Mouse (Mus musculus): ENCODE measurements around the gene Luc7l3. TPM values are rescaled to one million over a fixed set of nuclear protein-coding genes. Genes with fewer than 3 reads are reported as not detected.

Luc7l3 gene
- polyA plus RNA-seq, 1 experiment from 2014 or later = 126 TPM

DNA sequence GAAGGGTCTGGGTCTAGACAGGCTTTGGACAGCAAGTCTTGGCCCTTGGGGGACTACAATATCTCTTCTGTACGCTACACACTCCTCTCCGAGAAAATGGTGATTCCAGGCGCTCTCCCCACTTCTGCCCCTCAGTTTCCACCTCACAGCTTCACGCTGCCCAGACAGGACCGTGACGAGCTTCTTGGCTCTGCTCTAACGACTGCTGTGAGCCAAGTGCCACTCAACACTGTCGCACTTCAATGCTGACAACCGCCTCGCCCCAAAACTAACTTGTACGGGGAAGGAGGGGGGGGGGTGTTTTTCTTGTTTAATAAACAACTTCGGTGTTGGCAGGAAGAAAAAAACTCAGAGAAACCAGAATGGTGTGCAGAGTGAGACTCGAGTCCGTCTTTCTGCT, 63.8 kb downstream of the Luc7l3 start:
- 81% methylated on average over 14 of the region's 14 CpGs for WGBS
- no peak overlapping the region for H3K27ac ChIP-seq (ENCODE audit: low read depth, low read length)
- no peaks in the 10 kb centered on the region for H3K4me1 ChIP-seq (ENCODE audit: control insufficient read depth, insufficient read depth, low read length)
- H3K36me3 ChIP-seq (ENCODE audit: control insufficient read depth, insufficient read depth, low read length) = no peaks in the 10 kb centered on the region
- H3K4me2 ChIP-seq (ENCODE audit: low read depth, low read length) = no peak overlapping the region
- H3K27me3 ChIP-seq (ENCODE audit: control insufficient read depth, insufficient read depth, low read length) = no peaks in the 10 kb centered on the region
- no peaks in the 10 kb centered on the region for H3K9me3 ChIP-seq (ENCODE audit: control insufficient read depth, low read length)
- no peak overlapping the region for H3K4me3 ChIP-seq (ENCODE audit: low read depth, low read length)
- no peak overlapping the region for H3K9ac ChIP-seq (replicated peaks; ENCODE audit: low read depth, low read length)
- no peak for ATAC-seq (ENCODE audit: low read depth)

DNA sequence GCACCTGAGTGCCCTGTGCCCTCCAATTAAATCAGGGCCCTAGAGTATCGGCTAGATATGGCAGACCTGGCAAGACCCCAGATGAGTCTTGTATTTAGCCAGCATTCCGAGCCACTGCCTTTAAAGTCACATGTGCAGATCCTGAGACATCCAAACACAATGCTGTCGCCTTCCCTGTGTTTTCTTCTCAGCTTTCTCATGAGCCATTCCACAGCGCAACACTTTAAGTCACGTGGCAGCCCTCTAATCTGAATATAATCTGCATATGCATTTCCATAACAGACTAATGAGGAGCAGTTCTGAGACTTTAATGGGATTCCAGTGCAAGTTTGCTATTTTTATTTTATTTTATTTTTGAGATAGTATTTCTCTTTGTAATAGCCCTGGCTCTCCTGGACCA, 66.1 kb downstream of the Luc7l3 start:
- Histone ChIP-seq H3K36me3 (ENCODE audit: control insufficient read depth, insufficient read depth, low read length) (no peaks in the 10 kb centered on the region), H3K27ac (ENCODE audit: low read depth, low read length) (no peak overlapping the region), H3K9me3 (ENCODE audit: control insufficient read depth, low read length) (no peaks in the 10 kb centered on the region), H3K27me3 (ENCODE audit: control insufficient read depth, insufficient read depth, low read length) (no peaks in the 10 kb centered on the region), H3K4me1 (ENCODE audit: control insufficient read depth, insufficient read depth, low read length) (no peaks in the 10 kb centered on the region), H3K4me2 (ENCODE audit: low read depth, low read length) (no peak overlapping the region), H3K9ac (replicated peaks; ENCODE audit: low read depth, low read length) (no peak overlapping the region), H3K4me3 (ENCODE audit: low read depth, low read length) (no peak overlapping the region)
- no peak for ATAC-seq (ENCODE audit: low read depth)
- 67% methylated on average over 5 of the region's 5 CpGs for WGBS

DNA sequence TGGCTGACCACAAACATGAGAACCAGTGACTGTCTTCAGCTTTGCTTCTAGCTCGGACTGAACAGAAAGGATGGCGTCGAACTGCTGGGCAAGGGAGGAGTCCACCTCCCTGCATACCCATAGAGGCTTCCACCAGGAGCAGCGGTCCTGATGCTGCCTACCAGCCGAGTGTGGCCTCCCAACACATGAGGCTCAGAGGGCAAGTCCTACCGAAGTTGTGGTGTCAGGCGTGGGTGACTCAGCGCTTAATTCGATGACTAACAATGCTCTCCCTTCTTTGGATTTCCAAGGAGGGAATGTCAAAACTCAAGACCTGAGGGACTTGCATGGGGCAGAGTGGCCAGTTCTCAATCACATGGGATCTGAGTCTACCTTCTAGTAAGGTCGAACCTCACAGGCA, 68.1 kb downstream of the Luc7l3 start:
- Histone ChIP-seq H3K4me2 (ENCODE audit: low read depth, low read length) (no peak overlapping the region), H3K9me3 (ENCODE audit: control insufficient read depth, low read length) (no peaks in the 10 kb centered on the region), H3K36me3 (ENCODE audit: control insufficient read depth, insufficient read depth, low read length) (no peaks in the 10 kb centered on the region), H3K9ac (replicated peaks; ENCODE audit: low read depth, low read length) (no peak overlapping the region), H3K27ac (ENCODE audit: low read depth, low read length) (no peak overlapping the region), H3K4me3 (ENCODE audit: low read depth, low read length) (no peak overlapping the region), H3K4me1 (ENCODE audit: control insufficient read depth, insufficient read depth, low read length) (no peaks in the 10 kb centered on the region), H3K27me3 (ENCODE audit: control insufficient read depth, insufficient read depth, low read length) (no peaks in the 10 kb centered on the region)
- 90% methylated on average over 10 of the region's 10 CpGs for WGBS
- no peak for ATAC-seq (ENCODE audit: low read depth)

DNA sequence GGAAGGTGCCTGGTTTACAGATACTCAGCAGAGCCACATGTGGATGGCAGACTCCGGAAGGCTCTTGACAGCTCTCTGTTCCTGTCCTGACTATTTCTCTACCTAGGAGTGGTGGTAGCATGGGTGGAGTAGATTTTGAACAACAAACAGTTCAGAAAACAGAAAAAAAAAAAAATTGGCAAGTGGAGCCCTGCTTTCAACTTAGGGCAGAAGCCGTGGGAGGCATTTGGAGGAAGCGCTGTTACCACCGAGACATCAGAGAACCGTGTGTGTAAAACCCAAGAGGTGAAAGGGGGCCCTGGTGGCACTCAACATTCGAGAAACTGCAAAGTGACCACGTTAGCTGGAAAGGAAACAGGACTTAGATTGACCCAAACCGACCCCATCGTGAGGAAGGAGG, 68.6 kb downstream of the Luc7l3 start:
- H3K4me3 ChIP-seq (ENCODE audit: low read depth, low read length) = no peak overlapping the region
- no peaks in the 10 kb centered on the region for H3K9me3 ChIP-seq (ENCODE audit: control insufficient read depth, low read length)
- no peak overlapping the region for H3K9ac ChIP-seq (replicated peaks; ENCODE audit: low read depth, low read length)
- no peaks in the 10 kb centered on the region for H3K4me1 ChIP-seq (ENCODE audit: control insufficient read depth, insufficient read depth, low read length)
- WGBS = 84% methylated on average over 9 of the region's 9 CpGs
- no peak overlapping the region for H3K27ac ChIP-seq (ENCODE audit: low read depth, low read length)
- no peak for ATAC-seq (ENCODE audit: low read depth)
- H3K4me2 ChIP-seq (ENCODE audit: low read depth, low read length) = no peak overlapping the region
- H3K27me3 ChIP-seq (ENCODE audit: control insufficient read depth, insufficient read depth, low read length) = no peaks in the 10 kb centered on the region
- no peaks in the 10 kb centered on the region for H3K36me3 ChIP-seq (ENCODE audit: control insufficient read depth, insufficient read depth, low read length)

DNA sequence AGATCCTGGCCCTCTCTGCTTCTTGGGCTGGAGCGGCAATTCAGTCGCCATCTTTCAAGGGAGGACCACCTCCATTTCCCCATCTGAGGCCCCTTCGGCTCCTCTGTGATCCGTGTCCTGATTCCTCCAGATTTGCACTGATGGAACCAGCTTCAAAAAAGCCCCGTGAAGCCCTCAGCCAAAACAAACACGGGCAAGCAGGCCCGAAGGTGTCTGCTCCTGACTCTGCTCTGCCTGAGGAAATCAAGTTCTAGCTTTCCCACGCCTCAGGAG, 75.1 kb downstream of the Luc7l3 start:
- no peak for ATAC-seq (ENCODE audit: low read depth)
- 67% methylated on average over 8 of the region's 8 CpGs for WGBS
- Histone ChIP-seq H3K9me3 (ENCODE audit: control insufficient read depth, low read length) (no peaks in the 10 kb centered on the region), H3K4me1 (ENCODE audit: control insufficient read depth, insufficient read depth, low read length) (peaks cover 16% of the 10 kb centered on the region), H3K27me3 (ENCODE audit: control insufficient read depth, insufficient read depth, low read length) (no peaks in the 10 kb centered on the region), H3K4me3 (ENCODE audit: low read depth, low read length) (no peak overlapping the region), H3K36me3 (ENCODE audit: control insufficient read depth, insufficient read depth, low read length) (no peaks in the 10 kb centered on the region), H3K9ac (replicated peaks; ENCODE audit: low read depth, low read length) (no peak overlapping the region), H3K4me2 (ENCODE audit: low read depth, low read length) (no peak overlapping the region), H3K27ac (ENCODE audit: low read depth, low read length) (no peak overlapping the region)

DNA sequence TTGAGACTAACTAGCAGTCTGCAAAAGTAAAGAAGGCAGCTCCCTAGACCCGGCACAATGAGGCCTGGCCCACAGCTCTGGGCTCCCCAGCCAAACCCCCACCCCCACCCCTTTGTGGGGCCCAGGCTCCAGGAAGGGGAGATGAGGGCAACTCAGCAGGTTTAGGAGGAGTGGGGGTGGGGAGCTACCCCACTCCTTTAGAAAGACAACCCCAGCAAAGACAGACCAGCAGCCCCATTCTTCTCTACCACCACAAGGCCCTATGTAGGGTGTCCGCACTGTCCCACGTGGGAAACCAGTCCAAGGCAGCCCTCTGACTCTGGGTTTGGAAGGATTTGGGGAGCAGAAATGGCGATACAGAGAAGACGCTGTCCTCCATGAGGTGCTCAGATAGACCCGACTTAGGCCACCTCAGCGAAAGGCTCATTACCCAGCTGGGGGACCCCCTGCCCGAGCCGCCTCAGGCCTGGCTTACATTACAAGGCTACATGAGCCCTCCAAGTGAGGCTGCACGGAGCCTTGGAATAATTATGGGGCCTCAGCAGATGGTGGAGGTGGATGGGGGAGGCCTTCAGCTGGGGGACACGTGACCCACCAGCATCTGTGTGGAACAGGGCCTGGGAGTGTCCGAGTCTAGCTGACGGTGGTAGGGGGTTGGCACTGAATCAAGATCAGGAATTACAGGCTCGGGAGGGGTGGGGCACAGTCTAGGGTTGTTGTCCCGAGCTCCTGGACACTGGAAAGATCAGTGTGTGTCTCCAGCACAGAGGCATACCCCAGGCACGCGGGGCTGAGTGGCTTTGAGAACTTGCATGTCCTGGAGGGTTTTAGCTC, 75.6 kb downstream of the Luc7l3 start, which contains the start of gene Wfikkn2:
Gene Wfikkn2, minus strand, starts transcription at position 51 of the 834 bp plus-strand sequence.
- no peaks in the 10 kb centered on the region for H3K9me3 ChIP-seq (ENCODE audit: control insufficient read depth, low read length)
- 41% methylated on average over 17 of the region's 17 CpGs for WGBS
- no peak within 1 kb of the TSS for H3K4me3 ChIP-seq (ENCODE audit: low read depth, low read length)
- H3K27ac ChIP-seq (ENCODE audit: low read depth, low read length) = 0 out of 2 replicates have a peak within 1 kb of the TSS, but pooled peaks have one; percentile 12
- no peaks in the 10 kb centered on the region for H3K27me3 ChIP-seq (ENCODE audit: control insufficient read depth, insufficient read depth, low read length)
- no peak within 1 kb of the TSS for H3K9ac ChIP-seq (replicated peaks; ENCODE audit: low read depth, low read length)
- H3K4me2 ChIP-seq (ENCODE audit: low read depth, low read length) = no peak within 1 kb of the TSS
- no peaks in the 10 kb centered on the region for H3K36me3 ChIP-seq (ENCODE audit: control insufficient read depth, insufficient read depth, low read length)
- peaks cover 16% of the 10 kb centered on the region for H3K4me1 ChIP-seq (ENCODE audit: control insufficient read depth, insufficient read depth, low read length)
- peak; percentile 76 for ATAC-seq (ENCODE audit: low read depth)

DNA sequence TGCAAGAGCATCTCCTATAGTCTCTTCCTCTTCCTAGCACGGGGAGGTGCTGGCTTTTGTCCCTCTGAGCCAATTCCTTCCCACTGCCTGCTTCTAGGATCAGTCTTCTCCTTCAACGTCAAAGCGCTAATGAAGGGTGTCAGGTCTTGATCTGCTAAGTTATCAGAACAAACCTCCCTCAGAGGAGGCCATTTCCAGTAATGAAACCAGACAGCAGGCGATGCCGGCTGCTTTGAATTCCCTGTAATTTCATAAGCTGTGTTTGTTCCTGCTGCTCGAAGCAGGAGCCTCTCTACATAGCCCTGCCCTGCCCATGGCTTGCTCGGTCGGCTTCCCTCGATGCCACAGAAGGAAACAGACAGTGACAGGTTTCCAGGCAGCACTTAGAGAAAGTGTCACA, 77.4 kb downstream of the Luc7l3 start:
- no peak overlapping the region for H3K4me3 ChIP-seq (ENCODE audit: low read depth, low read length)
- peaks cover 16% of the 10 kb centered on the region for H3K4me1 ChIP-seq (ENCODE audit: control insufficient read depth, insufficient read depth, low read length)
- H3K4me2 ChIP-seq (ENCODE audit: low read depth, low read length) = no peak overlapping the region
- no peaks in the 10 kb centered on the region for H3K36me3 ChIP-seq (ENCODE audit: control insufficient read depth, insufficient read depth, low read length)
- 69% methylated on average over 9 of the region's 9 CpGs for WGBS
- H3K27me3 ChIP-seq (ENCODE audit: control insufficient read depth, insufficient read depth, low read length) = no peaks in the 10 kb centered on the region
- no peak overlapping the region for H3K27ac ChIP-seq (ENCODE audit: low read depth, low read length)
- no peak overlapping the region for H3K9ac ChIP-seq (replicated peaks; ENCODE audit: low read depth, low read length)
- no peak for ATAC-seq (ENCODE audit: low read depth)
- no peaks in the 10 kb centered on the region for H3K9me3 ChIP-seq (ENCODE audit: control insufficient read depth, low read length)

DNA sequence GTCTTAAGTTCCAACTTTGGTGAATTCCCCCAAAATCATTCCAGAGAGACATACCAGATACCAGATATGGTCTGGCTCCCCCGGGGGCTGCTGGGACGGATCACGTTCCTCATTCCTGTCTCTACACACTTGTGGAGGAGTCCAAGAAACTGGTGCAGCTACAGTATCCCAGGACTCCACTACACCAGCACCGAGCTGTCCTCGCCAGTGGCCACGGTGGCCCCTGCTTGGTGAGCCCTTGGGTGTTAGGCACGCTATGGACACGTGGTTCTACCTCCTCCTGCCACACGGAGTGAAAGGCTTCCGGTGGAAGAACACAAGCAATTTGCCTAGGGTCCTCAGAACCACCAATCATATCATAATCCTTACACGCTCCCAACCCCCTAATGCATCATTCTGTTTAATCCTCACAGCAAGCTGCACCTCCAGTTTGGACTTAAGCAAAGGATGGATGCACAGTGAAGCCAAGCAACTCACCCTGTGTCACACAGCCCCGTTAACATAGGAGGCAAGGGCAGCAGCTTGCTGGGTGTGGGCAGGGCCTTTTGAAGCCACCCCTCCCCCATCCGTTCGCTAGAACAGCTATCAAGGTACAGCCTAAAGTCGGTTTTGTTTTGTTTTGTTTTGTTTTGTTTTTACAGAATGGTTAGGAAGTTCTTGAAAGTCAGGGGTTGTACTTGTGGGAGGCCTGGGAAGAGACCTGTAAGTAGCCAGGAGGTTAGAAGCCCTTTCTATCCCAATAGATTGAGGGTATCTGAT, 78.2 kb downstream of the Luc7l3 start:
- Histone ChIP-seq H3K9me3 (ENCODE audit: control insufficient read depth, low read length) (no peaks in the 10 kb centered on the region), H3K9ac (replicated peaks; ENCODE audit: low read depth, low read length) (no peak overlapping the region), H3K27ac (ENCODE audit: low read depth, low read length) (0 out of 2 replicates have a peak overlapping the region, but pooled peaks have one; percentile 22), H3K4me3 (ENCODE audit: low read depth, low read length) (no peak overlapping the region), H3K36me3 (ENCODE audit: control insufficient read depth, insufficient read depth, low read length) (no peaks in the 10 kb centered on the region), H3K4me1 (ENCODE audit: control insufficient read depth, insufficient read depth, low read length) (peaks cover 16% of the 10 kb centered on the region), H3K4me2 (ENCODE audit: low read depth, low read length) (peak overlapping the region; percentile 39; the same call in 1 of the 2 replicates), H3K27me3 (ENCODE audit: control insufficient read depth, insufficient read depth, low read length) (no peaks in the 10 kb centered on the region)
- 30% methylated on average over 15 of the region's 15 CpGs for WGBS
- no peak for ATAC-seq (ENCODE audit: low read depth)

DNA sequence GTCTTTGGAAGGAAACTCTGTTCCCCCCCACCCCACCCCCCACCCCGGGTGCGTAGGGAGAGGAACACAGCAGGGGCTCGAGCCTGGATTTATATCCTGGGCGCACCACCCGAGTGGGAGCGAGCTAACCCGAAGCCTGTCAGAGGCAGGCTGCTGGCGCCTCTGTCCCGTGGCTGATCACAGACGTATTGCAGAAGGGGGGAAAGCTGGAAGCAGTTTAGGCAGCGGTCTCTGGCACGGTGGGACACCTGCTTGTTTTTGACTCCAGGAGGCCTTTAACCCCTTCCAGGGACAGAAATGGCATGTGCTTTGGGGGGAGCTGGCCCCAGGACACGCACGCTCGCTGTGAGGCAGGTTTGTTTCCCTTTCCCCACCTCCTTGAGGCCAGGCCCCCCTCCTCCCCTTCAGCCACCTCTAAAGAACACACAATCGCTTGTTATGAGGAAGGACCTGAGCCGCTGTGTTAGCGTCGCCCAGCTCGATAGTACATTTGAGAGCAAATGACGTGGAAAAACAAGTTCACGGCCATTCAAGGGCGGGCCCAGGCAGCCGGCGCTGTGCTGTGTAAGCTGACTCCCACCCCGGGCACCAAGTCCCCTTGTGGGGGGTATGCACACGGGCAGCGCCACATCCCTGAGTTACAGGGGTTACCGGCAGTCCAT, 78.9 kb downstream of the Luc7l3 start:
- no peaks in the 10 kb centered on the region for H3K9me3 ChIP-seq (ENCODE audit: control insufficient read depth, low read length)
- H3K4me1 ChIP-seq (ENCODE audit: control insufficient read depth, insufficient read depth, low read length) = peaks cover 16% of the 10 kb centered on the region
- no peaks in the 10 kb centered on the region for H3K27me3 ChIP-seq (ENCODE audit: control insufficient read depth, insufficient read depth, low read length)
- H3K4me2 ChIP-seq (ENCODE audit: low read depth, low read length) = peak overlapping the region; percentile 39
- H3K4me3 ChIP-seq (ENCODE audit: low read depth, low read length) = no peak overlapping the region
- peak overlapping the region; percentile 17; the same call in 1 of the 2 replicates for H3K9ac ChIP-seq (replicated peaks; ENCODE audit: low read depth, low read length)
- no peaks in the 10 kb centered on the region for H3K36me3 ChIP-seq (ENCODE audit: control insufficient read depth, insufficient read depth, low read length)
- 5% methylated on average over 29 of the region's 29 CpGs for WGBS
- peak; percentile 33; the same call in 1 of the 2 replicates for ATAC-seq (ENCODE audit: low read depth)
- no peak overlapping the region for H3K27ac ChIP-seq (ENCODE audit: low read depth, low read length)
